ENCODE assay signal across 16 mouse cellular contexts in genomic region chr3:84663079-84663478, GRCm38 (mm10). TPM values are rescaled to one million over a fixed set of nuclear protein-coding genes. Genes with fewer than 3 reads are reported as not detected.
DNase-seq lines count a peak whose midpoint lies in the region.
"Had no signal": no experiment of that assay in that cellular context is flagged by ENCODE, and none has a peak within 500 bp of the region (broad histone marks: within the 10 kb centered on the region; RNA-seq: fewer than 3 reads in every experiment).

No protein-coding gene starts in this region.

- intact Hi-C loops in gastrocnemius, postnatal 14 days (cut with DNase I; ENCODE audit: low total_unique reads): no loop called here
- intact Hi-C loops in left cerebral cortex, postnatal 4 days (cut with DNase I): no loop called here

- H3K27me3 ChIP-seq in hindbrain, embryonic 10.5 days (ENCODE audit: insufficient read depth, poor library complexity, severe bottlenecking): peaks cover 45% of the 10 kb centered on the region

- peak; percentile 72 to 89 for DNase-seq in adrenal gland, adult (ENCODE audit: inconsistent age in 2 of 2, low spot score in 1 of 2)
- no peak for DNase-seq in adrenal gland, postnatal 25 days
- peak; percentile 70 for DNase-seq in gastrocnemius, adult 18-20 months (ENCODE audit: low spot score)
- no peak for DNase-seq in gastrocnemius, postnatal 14 days
- DNase-seq in adipocyte (ENCODE audit: low spot score): peak; percentile 21
- DNase-seq in adrenal gland, postnatal 36 days: peak; percentile 56 to 65
- DNase-seq in left cerebral cortex, postnatal 4 days: no peak
- no peak for DNase-seq in hindbrain, embryonic 10.5 days (ENCODE audit: low spot score)
- DNase-seq: B cell, adult 2 months; cerebellum, adult 2 months; cerebellum, postnatal 14 days; kidney, adult 8-10 months had no signal

- H3K4me3 ChIP-seq in hindbrain, embryonic 10.5 days: no peak overlapping the region
- H3K4me3 ChIP-seq: embryonic facial prominence, embryonic 12.5 days; forebrain, embryonic 12.5 days; heart, embryonic 12.5 days; hindbrain, embryonic 12.5 days had no signal

- no peak overlapping the region for H3K27ac ChIP-seq in hindbrain, embryonic 10.5 days
- H3K27ac ChIP-seq: embryonic facial prominence, embryonic 12.5 days; forebrain, embryonic 12.5 days; hindbrain, embryonic 12.5 days had no signal

- peaks cover 36% of the 10 kb centered on the region for H3K4me1 ChIP-seq in hindbrain, embryonic 10.5 days (replicated peaks)

- no peaks in the 10 kb centered on the region for H3K9me3 ChIP-seq in hindbrain, embryonic 10.5 days
- H3K9me3 ChIP-seq: embryonic facial prominence, embryonic 12.5 days; hindbrain, embryonic 12.5 days had no signal

- H3K36me3 ChIP-seq in hindbrain, embryonic 10.5 days: no peaks in the 10 kb centered on the region
- H3K36me3 ChIP-seq: embryonic facial prominence, embryonic 12.5 days; forebrain, embryonic 12.5 days; heart, embryonic 12.5 days; hindbrain, embryonic 12.5 days had no signal

- 85% methylated on average over 12 of the region's 12 CpGs for WGBS in hindbrain, embryonic 10.5 days

RNA-seq across cellular contexts. Expression of gene Tmem154, which starts 2.9 kb away (rescaled TPM):
- 4.5 and 13.2 TPM in 2 replicates for total RNA-seq in adrenal gland, postnatal 25 days (2021)
- total RNA-seq in gastrocnemius, adult 18-20 months (2021): under 1 TPM; 0.78 to 0.98 TPM
- 1 to 10 TPM; 1.4 to 2.1 TPM for total RNA-seq in gastrocnemius, postnatal 14 days (2021)
- total RNA-seq in adrenal gland, postnatal 36 days (2021): 1 to 10 TPM; 2.0 to 9.7 TPM
- total RNA-seq in left cerebral cortex, postnatal 4 days (2021): 1 to 10 TPM; 1.4 to 1.7 TPM
- 0.24 and 0.38 TPM in 2 replicates for polyA plus RNA-seq in hindbrain, embryonic 10.5 days (2016; fragmentation: Nextera tagmentation; extraction: Ambion mirVana)

Comparison
In these comparisons a context has a peak if more than half of its experiments do, and no peak if none do; other contexts are left out.
1. DNase-seq: peak in adrenal gland, adult (2 of 2), gastrocnemius, adult 18-20 months (single experiment), adipocyte (single experiment) and adrenal gland, postnatal 36 days (2 of 2); none in adrenal gland, postnatal 25 days (single experiment), gastrocnemius, postnatal 14 days (single experiment), left cerebral cortex, postnatal 4 days (single experiment) and hindbrain, embryonic 10.5 days (single experiment).